Mouse (Mus musculus) embryonic facial prominence, embryonic 15.5 days (tissue): ENCODE measurements around the gene Tbc1d22a. TPM values are rescaled to one million over a fixed set of nuclear protein-coding genes. Genes with fewer than 3 reads are reported as not detected.

ENCODE experiments used
- ATAC-seq: fragments of 200-750 bp; cut with Nextera tagmentation; 2 replicates; pipeline ENCODE4 v1.8.0; 2017; ENCODE audit warnings: low read depth, moderate TSS enrichment; ENCODE audit not compliant: insufficient number of reproducible peaks, low FRiP score, low TSS enrichment
- H3K27ac ChIP-seq: fragments of 300-500 bp; sonication (generic); replicated peaks from 2 replicates; pipeline ENCODE4 v1.5.1; 2015; ENCODE audit warnings: mild to moderate bottlenecking, inconsistent platforms
- H3K27me3 ChIP-seq: fragments of 300-500 bp; sonication (generic); 2 replicates; pipeline ENCODE4 v1.6.1; 2015; ENCODE audit warnings: inconsistent platforms
- H3K36me3 ChIP-seq: fragments of 300-500 bp; sonication (generic); 2 replicates; pipeline ENCODE4 v1.6.1; 2015; ENCODE audit warnings: mild to moderate bottlenecking, inconsistent platforms
- H3K4me1 ChIP-seq: fragments of 300-500 bp; sonication (generic); 2 replicates; pipeline ENCODE4 v1.6.1; 2015; ENCODE audit warnings: inconsistent platforms
- H3K4me2 ChIP-seq: fragments of 300-500 bp; sonication (generic); replicated peaks from 2 replicates; pipeline ENCODE4 v1.6.1; 2015; ENCODE audit warnings: mild to moderate bottlenecking, inconsistent platforms
- H3K4me3 ChIP-seq: fragments of 300-500 bp; sonication (generic); replicated peaks from 2 replicates; pipeline ENCODE4 v1.5.1; 2015; ENCODE audit warnings: mild to moderate bottlenecking, inconsistent platforms
- H3K9ac ChIP-seq: fragments of 300-500 bp; sonication (generic); 2 replicates; pipeline ENCODE4 v1.6.1; 2015; ENCODE audit warnings: inconsistent platforms
- H3K9me3 ChIP-seq: fragments of 300-500 bp; sonication (generic); replicated peaks from 2 replicates; pipeline ENCODE4 v1.6.1; 2016; ENCODE audit warnings: inconsistent platforms
- WGBS: fragments of 180-500 bp; shearing (Covaris S2); methylation state at CpG from one replicate; pipeline ENCODE4 v1.1.7; 2015; 5-methylcytosine and 5-hydroxymethylcytosine counted together
- polyA plus RNA-seq: library from polyadenylated mRNA; unstranded; fragments of >200 nt; fragmentation: Nextera tagmentation; extraction: Ambion mirVana; gene quantifications from 2 replicates; pipeline ENCODE4 v1.2.1, GENCODE M21; 2015

The Tbc1d22a gene
- polyA plus RNA-seq, 1 experiment from 2014 or later: 12.4 TPM

DNA sequence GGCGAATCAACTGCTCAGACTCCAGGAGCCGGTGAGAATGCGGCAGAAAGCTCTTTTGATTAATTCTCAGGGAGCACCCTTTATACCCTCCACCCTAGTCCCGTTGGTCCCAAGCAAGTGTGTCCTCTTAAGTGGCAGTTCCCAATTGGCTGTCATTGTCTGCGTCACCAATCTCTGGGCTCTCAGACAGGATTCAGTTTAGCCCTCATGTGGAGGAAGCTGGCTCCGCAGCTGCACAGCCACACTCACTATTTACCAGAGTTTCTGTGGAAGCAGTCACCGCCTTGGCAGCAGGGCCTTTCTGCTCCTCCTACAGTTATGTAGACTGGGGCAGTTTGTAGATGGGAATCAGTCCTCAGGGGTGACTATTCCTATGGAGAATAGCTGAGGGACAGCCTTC lies 256.9 kb downstream of the Tbc1d22a start:
- WGBS: 76% methylated on average over 7 of the region's 7 CpGs
- no peak for ATAC-seq
- peaks cover 6% of the 10 kb centered on the region; the same call in 1 of the 2 replicates for H3K27me3 ChIP-seq
- H3K4me1 ChIP-seq: peaks cover 16% of the 10 kb centered on the region
- no peak overlapping the region for H3K4me2 ChIP-seq
- H3K36me3 ChIP-seq: no peaks in the 10 kb centered on the region
- 0 out of 2 replicates have a peak, but pooled peaks cover 10% of the 10 kb centered on the region for H3K9me3 ChIP-seq
- H3K9ac ChIP-seq: no peak overlapping the region
- no peak overlapping the region for H3K27ac ChIP-seq
- H3K4me3 ChIP-seq: no peak overlapping the region

DNA sequence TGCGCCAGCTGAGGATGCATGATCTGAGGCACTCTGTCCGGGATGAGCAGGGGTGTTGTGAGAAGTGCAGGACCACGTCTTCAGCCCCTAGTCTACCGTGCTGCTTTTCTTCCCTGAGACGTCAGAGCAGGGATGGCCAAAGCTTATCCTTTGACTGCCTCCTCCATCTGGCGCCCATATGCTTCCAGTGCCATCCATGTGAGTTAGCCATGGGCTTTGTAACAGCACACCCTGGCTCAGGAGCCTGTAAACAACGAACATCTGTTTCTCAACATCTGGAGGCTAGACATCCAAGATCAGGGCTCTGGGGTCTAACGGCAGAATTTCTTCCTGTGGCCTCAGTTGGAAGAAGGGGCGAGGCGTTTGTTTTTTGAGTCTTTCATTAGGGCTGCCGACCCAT lies 259.2 kb downstream of the Tbc1d22a start:
- Histone ChIP-seq H3K36me3 (no peaks in the 10 kb centered on the region), H3K27me3 (peaks cover 6% of the 10 kb centered on the region; the same call in 1 of the 2 replicates), H3K4me3 (no peak overlapping the region), H3K4me1 (peaks cover 19% of the 10 kb centered on the region), H3K9ac (no peak overlapping the region), H3K9me3 (0 out of 2 replicates have a peak, but pooled peaks cover 10% of the 10 kb centered on the region), H3K4me2 (no peak overlapping the region), H3K27ac (no peak overlapping the region)
- peak; percentile 63; the same call in 1 of the 2 replicates for ATAC-seq
- 33% methylated on average over 11 of the region's 11 CpGs for WGBS

DNA sequence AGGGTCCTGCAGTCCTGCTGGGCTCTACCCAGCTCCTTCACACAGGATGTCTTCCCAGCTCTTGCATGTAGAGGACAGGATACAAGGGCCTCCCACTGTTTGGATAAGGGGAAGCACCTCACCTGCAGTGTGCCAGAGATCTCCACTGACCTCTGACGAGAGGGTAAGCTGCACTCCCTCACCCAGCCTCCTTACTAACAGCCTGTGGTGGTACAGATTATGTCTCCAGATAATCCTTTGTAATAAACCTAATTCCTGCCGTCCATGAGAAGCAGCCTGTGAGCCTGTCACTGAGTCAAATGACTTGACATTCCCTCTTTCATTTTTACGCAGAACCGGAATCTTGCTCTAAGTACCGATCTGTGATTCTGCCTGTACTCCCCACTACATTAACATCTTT lies 260.7 kb downstream of the Tbc1d22a start:
- Histone ChIP-seq H3K4me3 (no peak overlapping the region), H3K27ac (no peak overlapping the region), H3K4me1 (peaks cover 28% of the 10 kb centered on the region), H3K27me3 (peaks cover 6% of the 10 kb centered on the region; the same call in 1 of the 2 replicates), H3K4me2 (no peak overlapping the region), H3K9me3 (no peaks in the 10 kb centered on the region), H3K36me3 (no peaks in the 10 kb centered on the region), H3K9ac (no peak overlapping the region)
- no peak for ATAC-seq
- WGBS: 77% methylated on average over 5 of the region's 5 CpGs

DNA sequence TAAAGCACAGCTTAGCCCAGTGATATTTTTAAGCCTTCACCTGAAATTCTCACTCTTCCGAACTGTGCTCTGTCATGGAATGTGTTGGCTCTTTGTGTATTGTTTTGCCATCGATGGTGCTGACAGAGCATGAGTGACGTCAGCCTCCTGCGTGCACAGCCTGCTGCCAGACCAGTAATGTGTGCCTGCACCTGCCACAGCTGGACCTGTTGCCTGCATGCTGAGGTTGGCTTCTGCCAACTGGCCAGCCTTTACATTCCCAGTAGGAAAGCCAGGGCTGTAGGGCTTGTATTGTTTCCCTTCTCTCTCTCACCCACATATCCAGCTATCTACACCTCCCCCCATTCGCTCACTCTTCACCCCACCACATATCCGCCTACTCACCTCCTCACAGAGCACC lies 262.2 kb downstream of the Tbc1d22a start:
- Histone ChIP-seq H3K4me2 (no peak overlapping the region), H3K27me3 (peaks cover 6% of the 10 kb centered on the region; the same call in 1 of the 2 replicates), H3K36me3 (no peaks in the 10 kb centered on the region), H3K4me3 (no peak overlapping the region), H3K9me3 (no peaks in the 10 kb centered on the region), H3K9ac (no peak overlapping the region), H3K27ac (no peak overlapping the region), H3K4me1 (peaks cover 33% of the 10 kb centered on the region)
- 75% methylated on average over 6 of the region's 6 CpGs for WGBS
- ATAC-seq: no peak

DNA sequence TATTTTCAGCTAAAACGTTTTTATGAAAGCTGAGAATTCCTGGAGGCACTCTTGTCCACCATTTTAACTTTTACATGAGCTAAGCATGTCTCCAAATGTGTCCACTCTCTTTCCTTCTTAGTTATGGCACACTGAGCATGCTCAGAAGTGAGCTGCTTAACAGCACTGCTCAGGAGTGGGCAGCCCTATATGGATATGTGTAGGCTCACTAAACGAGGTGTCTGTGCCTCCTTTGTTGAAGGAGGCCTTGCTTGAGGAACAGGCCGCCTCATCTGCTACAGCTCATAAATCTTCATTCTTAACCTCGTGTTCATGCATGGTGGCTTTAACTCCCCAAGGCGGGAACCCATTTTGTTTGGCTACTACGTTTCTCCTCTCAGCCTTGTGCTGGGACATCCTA lies 262.8 kb downstream of the Tbc1d22a start:
- Histone ChIP-seq H3K9me3 (no peaks in the 10 kb centered on the region), H3K4me2 (no peak overlapping the region), H3K27ac (no peak overlapping the region), H3K36me3 (no peaks in the 10 kb centered on the region), H3K4me1 (peaks cover 33% of the 10 kb centered on the region), H3K9ac (no peak overlapping the region), H3K4me3 (no peak overlapping the region), H3K27me3 (peaks cover 6% of the 10 kb centered on the region; the same call in 1 of the 2 replicates)
- no peak for ATAC-seq
- 62% methylated on average over 6 of the region's 6 CpGs for WGBS

DNA sequence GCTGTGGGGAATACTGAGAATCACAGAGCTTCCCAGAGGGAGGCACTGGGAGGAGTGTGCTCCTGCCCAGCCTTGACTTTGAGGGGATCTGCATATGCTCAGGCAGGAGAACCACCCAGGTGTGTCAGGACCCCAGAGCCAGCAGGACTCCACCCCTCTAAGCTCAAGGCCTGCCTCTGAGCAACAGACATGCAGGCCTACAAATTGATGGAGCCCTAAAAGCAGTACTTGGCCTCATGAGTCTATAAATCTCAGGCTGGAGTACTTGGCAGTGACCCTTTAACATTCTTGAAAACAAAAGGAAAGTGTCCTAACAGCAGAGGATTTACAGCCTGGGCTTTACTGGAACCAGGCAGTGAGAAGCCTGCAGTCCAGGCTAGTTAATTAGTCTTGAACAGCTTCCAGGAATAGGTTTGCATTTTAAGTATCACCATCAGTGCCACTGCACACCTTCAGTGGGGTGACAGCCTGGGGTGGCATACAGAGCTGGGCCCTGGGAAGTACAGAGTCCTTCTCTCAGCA lies 263.3 kb downstream of the Tbc1d22a start:
- Histone ChIP-seq H3K4me1 (peaks cover 29% of the 10 kb centered on the region), H3K9me3 (no peaks in the 10 kb centered on the region), H3K4me2 (no peak overlapping the region), H3K9ac (no peak overlapping the region), H3K4me3 (no peak overlapping the region), H3K36me3 (no peaks in the 10 kb centered on the region), H3K27ac (no peak overlapping the region), H3K27me3 (peaks cover 6% of the 10 kb centered on the region; the same call in 1 of the 2 replicates)
- no peak for ATAC-seq

DNA sequence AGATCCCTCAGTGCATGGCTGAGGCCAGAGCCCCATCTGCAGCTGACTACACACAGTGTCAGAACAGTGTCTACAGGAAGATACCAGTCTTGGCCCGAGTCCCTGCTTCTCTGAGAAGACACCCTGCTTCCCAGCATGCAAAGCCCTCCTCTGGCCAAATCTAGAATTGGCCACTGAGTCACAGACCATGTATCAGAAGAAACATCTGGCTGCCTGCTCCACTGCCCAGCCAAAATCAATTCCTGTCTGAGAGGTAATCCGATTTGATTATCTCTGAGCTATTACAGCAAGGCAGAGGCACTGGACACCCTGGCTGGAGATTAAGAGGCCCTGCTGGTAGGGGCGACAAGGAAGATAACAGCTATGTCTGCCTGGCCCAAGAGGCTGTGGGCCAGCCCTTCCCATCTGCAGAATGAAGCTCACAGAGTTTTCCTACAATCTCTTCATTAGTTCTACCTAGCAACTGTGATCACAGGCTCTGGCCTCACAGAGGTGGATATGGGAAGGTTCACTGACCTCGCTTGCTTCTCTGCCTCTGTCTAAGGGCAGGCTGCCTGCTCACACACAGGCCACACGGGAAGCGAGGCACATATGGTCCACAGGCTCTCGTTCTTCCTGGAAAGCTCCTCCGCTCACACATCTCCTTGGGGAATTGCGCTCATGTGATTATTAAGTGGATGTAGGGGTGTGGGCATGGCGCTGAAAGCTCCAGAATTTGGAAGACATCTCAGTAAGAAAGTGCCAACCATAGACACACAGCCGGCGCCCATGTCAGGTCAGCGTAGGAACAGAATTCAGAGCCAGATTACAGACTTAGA lies 264.6 kb downstream of the Tbc1d22a start:
- no peak overlapping the region for H3K9ac ChIP-seq
- peaks cover 6% of the 10 kb centered on the region; the same call in 1 of the 2 replicates for H3K27me3 ChIP-seq
- no peaks in the 10 kb centered on the region for H3K36me3 ChIP-seq
- WGBS: 49% methylated on average over 13 of the region's 13 CpGs
- 0 out of 2 replicates have a peak overlapping the region, but pooled peaks have one; percentile 28 for H3K27ac ChIP-seq
- no peaks in the 10 kb centered on the region for H3K9me3 ChIP-seq
- no peak for ATAC-seq
- no peak overlapping the region for H3K4me2 ChIP-seq
- H3K4me3 ChIP-seq: no peak overlapping the region
- peaks cover 19% of the 10 kb centered on the region for H3K4me1 ChIP-seq

DNA sequence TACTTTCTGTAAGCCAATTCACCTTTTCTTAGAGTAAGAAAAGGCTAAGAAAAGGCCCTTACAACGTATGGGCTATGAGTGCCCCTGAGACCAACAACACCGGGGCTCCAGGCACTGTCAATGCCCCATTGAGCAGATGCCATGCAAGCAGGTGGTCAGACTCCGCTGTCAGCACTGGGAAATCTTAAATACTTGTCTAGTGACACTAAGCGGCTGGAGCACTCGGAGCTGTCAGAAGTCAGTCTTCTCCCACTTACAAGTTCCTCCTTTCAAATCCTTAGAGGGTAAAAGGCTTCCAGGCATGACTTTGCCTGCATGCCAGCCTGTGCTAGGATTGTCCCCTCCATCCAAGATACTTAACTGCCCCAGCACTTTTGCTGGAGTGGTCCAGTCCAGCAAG lies 268.1 kb downstream of the Tbc1d22a start:
- Histone ChIP-seq H3K27me3 (no peaks in the 10 kb centered on the region), H3K9ac (no peak overlapping the region), H3K36me3 (no peaks in the 10 kb centered on the region), H3K4me1 (peaks cover 36% of the 10 kb centered on the region), H3K27ac (no peak overlapping the region), H3K4me3 (no peak overlapping the region), H3K4me2 (no peak overlapping the region), H3K9me3 (no peaks in the 10 kb centered on the region)
- no peak for ATAC-seq
- WGBS: 77% methylated on average over 5 of the region's 5 CpGs

DNA sequence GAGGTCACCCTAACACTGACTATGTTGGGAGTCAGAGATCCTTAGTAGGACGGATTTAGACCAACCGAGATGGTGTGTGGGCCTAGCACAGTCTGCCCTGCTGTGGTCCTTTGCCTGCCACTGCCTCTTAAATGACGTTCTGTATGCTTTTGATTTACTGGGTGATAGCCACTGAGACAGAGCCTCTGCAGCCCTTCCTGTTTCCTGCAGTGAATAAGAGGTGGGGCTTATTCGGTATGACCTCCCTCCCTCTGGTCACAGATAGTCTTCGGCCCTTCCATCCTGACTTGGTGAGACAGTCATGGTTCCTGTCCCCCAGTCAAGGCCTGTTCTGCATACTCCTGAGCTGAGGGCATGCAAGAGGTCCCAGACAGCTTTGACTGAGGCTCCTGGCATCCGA lies 271.6 kb downstream of the Tbc1d22a start:
- 69% methylated on average over 6 of the region's 6 CpGs for WGBS
- no peak for ATAC-seq

DNA sequence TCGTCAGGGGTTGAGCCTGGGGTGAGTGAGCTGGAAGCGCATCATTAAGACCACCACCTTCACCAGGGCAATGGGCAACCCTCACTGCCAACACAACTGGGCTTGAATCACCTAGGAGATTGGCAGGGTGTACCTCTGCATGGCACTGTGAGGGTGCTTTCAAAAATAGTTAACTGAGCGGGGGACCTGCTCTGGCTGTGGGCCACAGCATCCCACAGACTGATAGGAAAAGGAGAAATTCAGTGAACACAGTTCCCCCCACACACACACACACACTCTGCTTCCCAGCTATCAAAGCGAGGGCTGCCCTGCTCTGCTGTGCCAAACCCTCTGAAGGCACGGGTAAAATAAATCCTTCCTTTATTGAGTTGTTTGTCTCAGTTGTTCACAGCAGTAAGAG lies 273.1 kb downstream of the Tbc1d22a start:
- Histone ChIP-seq H3K27ac (0 out of 2 replicates have a peak overlapping the region, but pooled peaks have one; percentile 31), H3K27me3 (no peaks in the 10 kb centered on the region), H3K4me3 (no peak overlapping the region), H3K9me3 (no peaks in the 10 kb centered on the region), H3K9ac (no peak overlapping the region), H3K36me3 (no peaks in the 10 kb centered on the region), H3K4me2 (no peak overlapping the region), H3K4me1 (peaks cover 23% of the 10 kb centered on the region)
- ATAC-seq: no peak
- WGBS: 66% methylated on average over 5 of the region's 5 CpGs

More for the DNA sequence above, 271.6 kb downstream of the Tbc1d22a start:
- H3K9me3 ChIP-seq: no peaks in the 10 kb centered on the region
- H3K36me3 ChIP-seq: no peaks in the 10 kb centered on the region
- H3K9ac ChIP-seq: no peak overlapping the region
- no peak overlapping the region for H3K4me2 ChIP-seq
- no peak overlapping the region for H3K27ac ChIP-seq
- no peaks in the 10 kb centered on the region for H3K27me3 ChIP-seq
- H3K4me1 ChIP-seq: peaks cover 28% of the 10 kb centered on the region
- H3K4me3 ChIP-seq: no peak overlapping the region

DNA sequence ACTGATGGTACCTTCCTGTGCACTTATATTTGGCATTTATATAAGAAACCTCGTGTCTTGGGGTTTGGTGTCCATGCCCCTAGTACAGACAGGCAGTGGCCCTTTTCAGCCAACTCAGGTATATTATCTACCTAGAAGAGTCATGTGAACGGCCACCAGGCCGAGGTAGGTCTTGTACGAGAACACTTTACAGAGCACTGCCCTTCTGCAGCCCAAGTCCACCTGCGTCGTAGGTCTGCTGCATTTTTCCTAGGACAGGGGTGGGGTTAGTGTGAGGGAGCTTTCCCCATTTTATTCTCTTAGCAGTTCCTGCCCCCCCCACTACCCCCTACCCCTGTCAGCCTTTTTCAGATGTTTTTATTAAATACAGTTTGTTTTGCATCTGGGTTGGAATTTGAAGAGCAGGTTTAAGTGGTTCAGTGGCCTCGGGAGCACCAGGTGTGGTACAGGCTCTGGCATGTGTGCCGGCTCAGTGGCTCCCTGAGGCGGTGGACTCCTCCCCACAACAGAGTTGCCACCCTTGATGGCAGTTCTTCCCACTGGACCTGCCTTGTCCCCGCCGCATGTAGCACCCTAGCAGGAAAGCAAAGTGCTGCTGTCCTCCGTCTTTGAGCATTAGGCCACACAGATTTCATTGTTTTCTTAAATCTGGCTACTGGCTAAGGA lies 277.3 kb downstream of the Tbc1d22a start:
- H3K4me2 ChIP-seq: no peak overlapping the region
- 63% methylated on average over 12 of the region's 12 CpGs for WGBS
- no peak overlapping the region for H3K4me3 ChIP-seq
- H3K27ac ChIP-seq: no peak overlapping the region
- peaks cover 13% of the 10 kb centered on the region for H3K4me1 ChIP-seq
- no peak overlapping the region for H3K9ac ChIP-seq
- no peaks in the 10 kb centered on the region for H3K27me3 ChIP-seq
- ATAC-seq: no peak
- H3K36me3 ChIP-seq: no peaks in the 10 kb centered on the region
- H3K9me3 ChIP-seq: no peaks in the 10 kb centered on the region
